Mouse (Mus musculus) intestine, postnatal 0 days (tissue): ENCODE measurements at regions not wholly inside any gene's neighbourhood (a gene's known extent, or its start where the extent isn't known, plus 50 kb on each side); places are given as distances from the start of the nearest gene placed in this dataset.
"Not testable (repeated sequence)": the region's sequence is repeated elsewhere in the genome, so short reads cannot be mapped to it uniquely, and the experiment has no call there.

ENCODE experiments used
- ATAC-seq: fragments of 200-750 bp; cut with Nextera tagmentation; 2 replicates; pipeline ENCODE4 v1.8.0; 2017; ENCODE audit warnings: mild to moderate bottlenecking, moderate TSS enrichment, moderate library complexity
- H3K27ac ChIP-seq: fragments of 300-500 bp; sonication (generic); 2 replicates; pipeline ENCODE4 v1.5.1; 2014; ENCODE audit warnings: mild to moderate bottlenecking, low read depth, low read length, moderate library complexity
- H3K27me3 ChIP-seq: fragments of 300-500 bp; sonication (generic); replicated peaks from 2 replicates; pipeline ENCODE4 v1.6.1; 2014; ENCODE audit warnings: low read length, mixed read lengths; ENCODE audit not compliant: control insufficient read depth, insufficient read depth
- H3K36me3 ChIP-seq: fragments of 300-500 bp; sonication (generic); 2 replicates; pipeline ENCODE4 v1.6.1; 2014; ENCODE audit warnings: mild to moderate bottlenecking, moderate library complexity; ENCODE audit not compliant: control insufficient read depth, insufficient read depth
- H3K4me1 ChIP-seq: fragments of 300-500 bp; sonication (generic); replicated peaks from 2 replicates; pipeline ENCODE4 v1.6.1; 2014; ENCODE audit warnings: antibody characterized with exemption, low read length, mixed read lengths; ENCODE audit not compliant: control insufficient read depth, insufficient read depth
- H3K4me2 ChIP-seq: fragments of 300-500 bp; sonication (generic); replicated peaks from 2 replicates; pipeline ENCODE4 v1.6.1; 2014; ENCODE audit warnings: low read depth, mild to moderate bottlenecking, moderate library complexity
- H3K4me3 ChIP-seq: fragments of 300-500 bp; sonication (generic); 2 replicates; pipeline ENCODE4 v1.5.1; 2014; ENCODE audit warnings: low read depth, low read length
- H3K9ac ChIP-seq: fragments of 300-500 bp; sonication (generic); 2 replicates; pipeline ENCODE4 v1.6.1; 2014; ENCODE audit warnings: mild to moderate bottlenecking, low read depth, low read length
- H3K9me3 ChIP-seq: fragments of 300-500 bp; sonication (generic); 2 replicates; pipeline ENCODE4 v1.6.1; 2016; ENCODE audit warnings: mixed run types; ENCODE audit not compliant: control insufficient read depth
- CTCF ChIP-seq: sonication (generic); IDR thresholded peaks from 2 replicates; pipeline ENCODE4 v1.5.1; 2016; ENCODE audit warnings: low read depth, mild to moderate bottlenecking, control low read depth, antibody characterized with exemption, moderate library complexity
- WGBS: fragments of 180-500 bp; shearing (Covaris S2); extraction: QIAGEN DNeasy Blood & Tissue Kit; methylation state at CpG from one replicate; pipeline ENCODE4 v1.1.7; 2014; 5-methylcytosine and 5-hydroxymethylcytosine counted together

GRCm38 (mm10) chr16:86448478-86449160 is 547.0 kb upstream of the Adamts5 start:
- WGBS = 32% methylated on average over 1 of the region's 1 CpGs
- H3K4me1 ChIP-seq = no peaks in the 10 kb centered on the region
- H3K4me2 ChIP-seq = no peak overlapping the region
- H3K9me3 ChIP-seq = no peaks in the 10 kb centered on the region
- H3K9ac ChIP-seq = no peak overlapping the region
- H3K27ac ChIP-seq = no peak overlapping the region
- ATAC-seq = no peak
- H3K36me3 ChIP-seq = no peaks in the 10 kb centered on the region
- no peaks in the 10 kb centered on the region for H3K27me3 ChIP-seq
- TF ChIP-seq CTCF = no peak
- no peak overlapping the region for H3K4me3 ChIP-seq

DNA sequence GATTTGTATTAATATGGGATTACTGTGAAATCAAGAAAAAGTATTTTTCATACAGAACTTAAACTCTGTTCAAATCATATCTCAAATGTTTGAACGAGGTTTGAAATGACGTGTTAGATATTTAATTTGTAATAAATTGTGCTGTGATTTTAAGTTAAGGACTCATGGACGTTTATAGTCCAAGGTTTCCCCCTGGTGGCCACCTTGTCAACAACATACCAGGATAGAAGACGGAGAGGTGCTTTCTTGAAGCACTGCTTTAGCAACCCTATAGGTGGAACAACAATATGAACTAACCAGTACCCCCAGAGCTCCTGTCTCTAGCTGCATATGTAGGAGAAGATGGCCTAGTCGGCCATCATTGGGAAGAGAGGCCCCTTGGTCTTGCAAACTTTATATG is 517.8 kb upstream of the Adamts5 start:
- not testable (repeated sequence) for H3K27me3 ChIP-seq, H3K4me3 ChIP-seq, H3K36me3 ChIP-seq, H3K9ac ChIP-seq, H3K4me2 ChIP-seq, ATAC-seq, H3K27ac ChIP-seq, H3K4me1 ChIP-seq, H3K9me3 ChIP-seq
- TF ChIP-seq CTCF = peak; percentile 76
- whole genome bisulfite sequencing = 8% methylated on average over 5 of the region's 5 CpGs

DNA sequence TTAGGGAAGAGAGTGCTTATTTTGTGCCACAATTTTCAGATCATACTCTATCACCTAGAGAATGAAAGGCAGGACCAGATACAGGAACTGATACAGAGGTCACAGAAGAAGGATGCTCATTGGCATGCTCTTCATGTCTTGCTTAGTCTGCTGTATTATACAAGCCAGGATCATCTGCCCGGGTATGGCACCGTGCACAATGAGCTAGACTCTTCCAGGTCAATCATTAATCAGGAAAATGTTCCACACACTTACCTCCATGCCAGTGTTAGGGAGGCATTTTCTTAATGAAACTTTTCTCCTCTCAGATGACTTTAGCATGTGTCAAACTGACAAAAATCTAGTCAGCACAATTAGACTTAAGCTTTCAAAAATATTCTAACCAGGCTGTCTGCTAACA is 502.7 kb upstream of the Adamts5 start:
- no peak for ATAC-seq
- Histone ChIP-seq H3K9me3 (no peaks in the 10 kb centered on the region), H3K27ac (no peak overlapping the region), H3K36me3 (no peaks in the 10 kb centered on the region), H3K4me1 (no peaks in the 10 kb centered on the region), H3K4me3 (no peak overlapping the region), H3K9ac (no peak overlapping the region), H3K27me3 (no peaks in the 10 kb centered on the region), H3K4me2 (no peak overlapping the region)
- WGBS = 58% methylated on average over 2 of the region's 2 CpGs
- no peak for TF ChIP-seq CTCF

GRCm38 (mm10) chr16:86401381-86401780 is 499.8 kb upstream of the Adamts5 start:
- TF ChIP-seq CTCF = no peak
- WGBS = 88% methylated on average over 1 of the region's 1 CpGs

GRCm38 (mm10) chr16:86399288-86399687 is 497.7 kb upstream of the Adamts5 start:
- Histone ChIP-seq H3K4me2 (no peak overlapping the region), H3K9me3 (no peaks in the 10 kb centered on the region), H3K9ac (no peak overlapping the region), H3K27ac (no peak overlapping the region), H3K36me3 (no peaks in the 10 kb centered on the region), H3K4me3 (no peak overlapping the region), H3K4me1 (no peaks in the 10 kb centered on the region), H3K27me3 (no peaks in the 10 kb centered on the region)
- ATAC-seq = no peak
- WGBS = 85% methylated on average over 1 of the region's 1 CpGs
- TF ChIP-seq CTCF = no peak

More at GRCm38 (mm10) chr16:86401381-86401780, 499.8 kb upstream of the Adamts5 start:
- Histone ChIP-seq H3K4me2 (no peak overlapping the region), H3K27me3 (no peaks in the 10 kb centered on the region), H3K4me1 (no peaks in the 10 kb centered on the region), H3K9ac (no peak overlapping the region), H3K4me3 (no peak overlapping the region), H3K36me3 (no peaks in the 10 kb centered on the region), H3K27ac (no peak overlapping the region), H3K9me3 (no peaks in the 10 kb centered on the region)
- no peak for ATAC-seq

DNA sequence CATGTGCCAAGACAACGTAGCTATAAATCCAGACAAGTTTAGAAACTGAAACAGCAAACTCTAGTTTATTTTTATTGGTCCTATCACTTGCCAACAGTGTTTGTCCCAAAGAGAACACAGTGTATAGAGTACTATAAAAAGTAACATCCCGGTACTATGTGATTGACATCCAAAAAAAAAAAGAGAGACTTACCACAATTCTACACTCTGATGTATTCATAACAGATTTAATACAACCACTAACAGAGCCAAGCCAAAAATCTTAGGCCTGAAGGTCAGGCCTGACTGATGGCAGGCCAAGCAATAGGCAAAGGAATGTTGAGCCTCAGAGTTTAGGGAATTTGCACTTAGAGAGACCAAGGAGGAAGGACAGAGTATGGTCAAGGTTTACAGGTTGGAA is 495.9 kb upstream of the Adamts5 start:
- Histone ChIP-seq H3K4me2 (no peak overlapping the region), H3K36me3 (no peaks in the 10 kb centered on the region), H3K27ac (no peak overlapping the region), H3K9me3 (no peaks in the 10 kb centered on the region), H3K9ac (no peak overlapping the region), H3K27me3 (no peaks in the 10 kb centered on the region), H3K4me1 (no peaks in the 10 kb centered on the region), H3K4me3 (no peak overlapping the region)
- no peak for ATAC-seq
- TF ChIP-seq CTCF = no peak
- 68% methylated on average over 2 of the region's 2 CpGs for WGBS
